Mouse (Mus musculus) limb, embryonic 12.5 days (tissue): ENCODE results near the gene Lpin1. TPM values are rescaled to one million over a fixed set of nuclear protein-coding genes. Genes with fewer than 3 reads are reported as not detected.

ENCODE experiments used
- ATAC-seq: fragments of 200-750 bp; cut with Nextera tagmentation; 2 replicates; pipeline ENCODE4 v1.8.0; 2017; ENCODE audit warnings: low read depth, moderate TSS enrichment; ENCODE audit not compliant: insufficient number of reproducible peaks, insufficient read depth, low FRiP score, low TSS enrichment
- H3K27ac ChIP-seq: fragments of 300-500 bp; sonication (generic); 2 replicates; pipeline ENCODE4 v1.5.1; 2016; ENCODE audit warnings: mild to moderate bottlenecking, moderate library complexity
- H3K27me3 ChIP-seq: fragments of 300-500 bp; sonication (generic); 2 replicates; pipeline ENCODE4 v1.6.1; 2016; ENCODE audit warnings: mild to moderate bottlenecking, moderate library complexity
- H3K36me3 ChIP-seq: fragments of 300-500 bp; sonication (generic); 2 replicates; pipeline ENCODE4 v1.6.1; 2016; ENCODE audit warnings: mild to moderate bottlenecking, moderate library complexity
- H3K4me1 ChIP-seq: fragments of 300-500 bp; sonication (generic); replicated peaks from 2 replicates; pipeline ENCODE4 v1.6.1; 2016
- H3K4me2 ChIP-seq: fragments of 300-500 bp; sonication (generic); 2 replicates; pipeline ENCODE4 v1.6.1; 2016; ENCODE audit warnings: mild to moderate bottlenecking, moderate library complexity
- H3K4me3 ChIP-seq: fragments of 300-500 bp; sonication (generic); replicated peaks from 2 replicates; pipeline ENCODE4 v1.5.1; 2016; ENCODE audit warnings: mild to moderate bottlenecking
- H3K9ac ChIP-seq: fragments of 300-500 bp; sonication (generic); replicated peaks from 2 replicates; pipeline ENCODE4 v1.6.1; 2016; ENCODE audit warnings: mild to moderate bottlenecking, moderate library complexity
- H3K9me3 ChIP-seq: fragments of 300-500 bp; sonication (generic); 2 replicates; pipeline ENCODE4 v1.6.1; 2016; ENCODE audit warnings: mild to moderate bottlenecking, moderate library complexity
- WGBS: fragments of 180-500 bp; shearing (Covaris S2); methylation state at CpG from one replicate; pipeline ENCODE4 v1.1.7; 2016; 5-methylcytosine and 5-hydroxymethylcytosine counted together
- polyA plus RNA-seq: library from polyadenylated mRNA; unstranded; fragments of >200 nt; fragmentation: Nextera tagmentation; extraction: Ambion mirVana; gene quantifications from 2 replicates; pipeline ENCODE4 v1.2.1, GENCODE M21; 2016

Lpin1 gene
- polyA plus RNA-seq, 1 experiment from 2014 or later = 6.5 TPM

GRCm38 (mm10) chr12:16526134-16526533 is 84.6 kb downstream of the Lpin1 start:
- H3K27me3 ChIP-seq = no peaks in the 10 kb centered on the region
- no peaks in the 10 kb centered on the region for H3K36me3 ChIP-seq
- no peak for ATAC-seq
- no peak overlapping the region for H3K4me2 ChIP-seq
- no peak overlapping the region for H3K27ac ChIP-seq
- 83% methylated on average over 2 of the region's 2 CpGs for WGBS
- H3K4me1 ChIP-seq = no peaks in the 10 kb centered on the region
- no peak overlapping the region for H3K9ac ChIP-seq
- H3K4me3 ChIP-seq = no peak overlapping the region
- peaks cover 7% of the 10 kb centered on the region; the same call in 1 of the 2 replicates for H3K9me3 ChIP-seq

- Histone ChIP-seq H3K9ac (no peak overlapping the region), H3K9me3 (no peaks in the 10 kb centered on the region), H3K27me3 (no peaks in the 10 kb centered on the region), H3K4me3 (no peak overlapping the region), H3K4me1 (no peaks in the 10 kb centered on the region), H3K27ac (no peak overlapping the region), H3K4me2 (no peak overlapping the region), H3K36me3 (no peaks in the 10 kb centered on the region)
- WGBS = 82% methylated on average over 9 of the region's 9 CpGs
- ATAC-seq = no peak
Observed at GRCm38 (mm10) chr12:16515183-16515582, 95.6 kb downstream of the Lpin1 start.

- WGBS = 83% methylated on average over 1 of the region's 1 CpGs
- Histone ChIP-seq H3K4me2 (no peak overlapping the region), H3K27me3 (no peaks in the 10 kb centered on the region), H3K36me3 (no peaks in the 10 kb centered on the region), H3K4me1 (no peaks in the 10 kb centered on the region; the same call in 1 of the 2 replicates), H3K4me3 (no peak overlapping the region), H3K9ac (no peak overlapping the region), H3K9me3 (no peaks in the 10 kb centered on the region), H3K27ac (no peak overlapping the region)
- ATAC-seq = no peak
Observed at GRCm38 (mm10) chr12:16512991-16513390, 97.8 kb downstream of the Lpin1 start.

- Histone ChIP-seq H3K27me3 (no peaks in the 10 kb centered on the region), H3K9ac (no peak overlapping the region), H3K4me1 (no peaks in the 10 kb centered on the region; the same call in 1 of the 2 replicates), H3K4me3 (no peak overlapping the region), H3K4me2 (peak overlapping the region; percentile 30), H3K27ac (no peak overlapping the region), H3K9me3 (no peaks in the 10 kb centered on the region), H3K36me3 (no peaks in the 10 kb centered on the region)
- no peak for ATAC-seq
- 18% methylated on average over 13 of the region's 13 CpGs for WGBS
Observed at GRCm38 (mm10) chr12:16509122-16509752, 101.5 kb downstream of the Lpin1 start.

GRCm38 (mm10) chr12:16506796-16507790 is 103.7 kb downstream of the Lpin1 start:
- no peak for ATAC-seq
- Histone ChIP-seq H3K36me3 (no peaks in the 10 kb centered on the region), H3K4me2 (no peak overlapping the region), H3K9me3 (peaks cover 8% of the 10 kb centered on the region), H3K4me1 (no peaks in the 10 kb centered on the region; the same call in 1 of the 2 replicates), H3K9ac (no peak overlapping the region), H3K27ac (no peak overlapping the region), H3K4me3 (no peak overlapping the region), H3K27me3 (no peaks in the 10 kb centered on the region)
- 67% methylated on average over 17 of the region's 17 CpGs for WGBS

GRCm38 (mm10) chr12:16504244-16504643 is 106.5 kb downstream of the Lpin1 start:
- ATAC-seq = no peak
- H3K9me3 ChIP-seq = peaks cover 8% of the 10 kb centered on the region
- H3K4me3 ChIP-seq = no peak overlapping the region
- H3K4me1 ChIP-seq = no peaks in the 10 kb centered on the region
- H3K27ac ChIP-seq = no peak overlapping the region
- no peaks in the 10 kb centered on the region for H3K36me3 ChIP-seq
- no peak overlapping the region for H3K9ac ChIP-seq
- no peaks in the 10 kb centered on the region; the same call in 1 of the 2 replicates for H3K27me3 ChIP-seq
- H3K4me2 ChIP-seq = no peak overlapping the region
- WGBS = 76% methylated on average over 3 of the region's 3 CpGs

- no peak overlapping the region for H3K9ac ChIP-seq
- H3K27ac ChIP-seq = no peak overlapping the region
- no peak overlapping the region for H3K4me3 ChIP-seq
- no peak overlapping the region for H3K4me2 ChIP-seq
- H3K27me3 ChIP-seq = no peaks in the 10 kb centered on the region; the same call in 1 of the 2 replicates
- 0 out of 2 replicates have a peak, but pooled peaks have one; percentile 42 for ATAC-seq
- no peaks in the 10 kb centered on the region; the same call in 1 of the 2 replicates for H3K4me1 ChIP-seq
- peaks cover 8% of the 10 kb centered on the region for H3K9me3 ChIP-seq
- WGBS = 39% methylated on average over 4 of the region's 4 CpGs
- H3K36me3 ChIP-seq = no peaks in the 10 kb centered on the region
Observed at GRCm38 (mm10) chr12:16497960-16498359, 112.8 kb downstream of the Lpin1 start.

- no peaks in the 10 kb centered on the region for H3K4me1 ChIP-seq
- no peak for ATAC-seq
- no peak overlapping the region for H3K4me2 ChIP-seq
- no peak overlapping the region for H3K27ac ChIP-seq
- 49% methylated on average over 6 of the region's 6 CpGs for WGBS
- H3K9ac ChIP-seq = no peak overlapping the region
- H3K36me3 ChIP-seq = no peaks in the 10 kb centered on the region
- H3K27me3 ChIP-seq = no peaks in the 10 kb centered on the region
- H3K9me3 ChIP-seq = no peaks in the 10 kb centered on the region
- no peak overlapping the region for H3K4me3 ChIP-seq
Observed at GRCm38 (mm10) chr12:16492713-16493112, 118.1 kb downstream of the Lpin1 start.

- Histone ChIP-seq H3K9ac (no peak overlapping the region), H3K4me2 (no peak overlapping the region), H3K27ac (no peak overlapping the region), H3K36me3 (no peaks in the 10 kb centered on the region), H3K9me3 (no peaks in the 10 kb centered on the region), H3K4me1 (no peaks in the 10 kb centered on the region), H3K27me3 (no peaks in the 10 kb centered on the region), H3K4me3 (no peak overlapping the region)
- ATAC-seq = no peak
Observed at GRCm38 (mm10) chr12:16488899-16489298, 121.9 kb downstream of the Lpin1 start.

- H3K4me1 ChIP-seq = no peaks in the 10 kb centered on the region
- ATAC-seq = no peak
- WGBS = 48% methylated on average over 2 of the region's 2 CpGs
Observed at GRCm38 (mm10) chr12:16487453-16487852, 123.3 kb downstream of the Lpin1 start.

More at GRCm38 (mm10) chr12:16487453-16487852, 123.3 kb downstream of the Lpin1 start:
- Histone ChIP-seq H3K4me2 (no peak overlapping the region), H3K4me3 (no peak overlapping the region), H3K9ac (no peak overlapping the region), H3K27me3 (no peaks in the 10 kb centered on the region), H3K27ac (no peak overlapping the region), H3K9me3 (no peaks in the 10 kb centered on the region), H3K36me3 (no peaks in the 10 kb centered on the region)
